Mouse (Mus musculus) brain, embryonic 14.5 days (tissue): ENCODE data around the gene Mak.

Source experiments
- CTCF ChIP-seq: fragments of 200-500 bp; IDR thresholded peaks from 2 replicates; pipeline ENCODE4 v1.5.1; 2012; ENCODE audit warnings: inconsistent platforms, mild to moderate bottlenecking, moderate library complexity, borderline replicate concordance; ENCODE audit not compliant: insufficient read depth, insufficient read length; ENCODE audit errors: extremely low read depth
- POLR2A ChIP-seq: fragments of 200-500 bp; IDR thresholded peaks from 2 replicates; pipeline ENCODE4 v1.6.1; 2012; ENCODE audit warnings: mild to moderate bottlenecking, inconsistent platforms, borderline replicate concordance; ENCODE audit not compliant: poor library complexity, insufficient read depth, insufficient read length, severe bottlenecking; ENCODE audit errors: extremely low read depth

- TF ChIP-seq POLR2A (no peak), CTCF (no peak)
These were observed 59.0 kb downstream of the Mak start for GRCm38 (mm10) chr13:41020494-41020893.
